Mouse (Mus musculus) cortical plate, adult 2 months (tissue): ENCODE measurements around the gene Muc1.

Source experiments
- CTCF ChIP-seq: fragments of 200-500 bp; IDR thresholded peaks from 2 replicates; pipeline ENCODE4 v1.5.1; 2011; ENCODE audit warnings: mild to moderate bottlenecking, control low read depth, low read length; ENCODE audit not compliant: insufficient read depth; ENCODE audit errors: extremely low read depth
- POLR2A ChIP-seq: fragments of 200-500 bp; IDR thresholded peaks from 2 replicates; pipeline ENCODE4 v1.6.1; 2011; ENCODE audit warnings: mild to moderate bottlenecking, low read length, control low read depth; ENCODE audit not compliant: insufficient read depth; ENCODE audit errors: extremely low read depth

DNA sequence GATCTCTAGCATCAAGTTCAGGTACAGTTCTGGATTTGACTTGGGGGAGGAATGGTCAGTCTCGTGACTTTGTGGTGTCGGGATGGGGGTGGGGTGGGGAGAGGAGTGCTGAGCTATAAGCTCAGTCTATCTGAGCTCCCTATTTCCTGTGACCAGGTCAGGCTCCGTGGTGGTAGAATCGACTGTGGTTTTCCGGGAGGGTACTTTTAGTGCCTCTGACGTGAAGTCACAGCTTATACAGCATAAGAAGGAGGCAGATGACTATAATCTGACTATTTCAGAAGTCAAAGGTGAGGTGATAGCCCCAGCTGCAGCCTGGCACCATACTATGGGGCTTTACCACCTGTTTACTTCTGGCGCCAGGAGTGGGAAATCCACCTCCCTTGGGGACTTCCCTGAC is 2.5 kb downstream of the Muc1 start:
- TF ChIP-seq POLR2A (no peak), CTCF (no peak)
